Mouse (Mus musculus): Measurements from ENCODE around the gene 1700016C15Rik. TPM values are rescaled to one million over a fixed set of nuclear protein-coding genes. Genes with fewer than 3 reads are reported as not detected.

The 1700016C15Rik gene
- polyA plus RNA-seq, 1 experiment, result not detected

DNA sequence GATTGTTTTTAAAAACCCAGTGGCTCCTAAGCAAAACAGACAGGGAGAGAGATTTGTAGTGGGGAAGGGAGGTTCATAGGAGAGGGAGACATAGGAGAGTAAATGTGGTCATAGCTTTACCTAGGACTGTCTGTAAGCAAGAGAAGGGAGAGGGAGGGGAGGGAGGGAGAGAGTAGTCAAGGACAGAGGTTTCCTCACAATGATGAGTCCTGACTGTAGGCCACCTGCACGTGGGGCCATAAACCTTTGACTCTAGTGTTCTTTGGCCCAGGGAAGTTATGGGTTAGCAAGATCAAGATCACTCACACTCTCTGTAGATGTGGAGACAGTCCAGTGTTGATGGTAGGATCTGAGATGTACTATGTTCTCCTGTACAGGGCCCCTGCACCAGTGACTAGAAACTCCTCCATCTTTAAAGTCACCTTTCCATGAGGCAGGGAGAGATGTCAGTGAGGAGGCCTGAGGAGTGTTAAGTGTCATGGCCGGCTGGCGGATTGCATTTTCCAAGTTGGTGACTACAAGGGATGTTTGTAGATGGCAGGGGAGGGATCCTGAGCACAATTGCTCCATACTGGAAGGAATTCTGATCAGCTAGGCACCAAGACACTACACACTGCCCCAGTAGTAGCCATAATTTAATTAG lies 1.6 kb upstream of the 1700016C15Rik start:
- H3K27me3 ChIP-seq (ENCODE audit: control insufficient read depth, insufficient read depth, low read length), result no peaks in the 10 kb centered on the region
- H3K36me3 ChIP-seq (ENCODE audit: control insufficient read depth, insufficient read depth, low read length), result no peaks in the 10 kb centered on the region
- no peak overlapping the region for H3K27ac ChIP-seq (ENCODE audit: control insufficient read depth, insufficient read depth, low read length)
- DNase-seq, result no peak
- no peaks in the 10 kb centered on the region for H3K4me1 ChIP-seq (replicated peaks; ENCODE audit: control insufficient read depth, insufficient read depth, low read length)
- TF ChIP-seq CTCF (IDR thresholded peaks at IDR 0.05; ENCODE audit: borderline replicate concordance, control insufficient read depth, extremely low read depth, insufficient read depth, low read length, poor library complexity) (no peak), POLR2A (IDR thresholded peaks at IDR 0.05; ENCODE audit: control insufficient read depth, extremely low read depth, insufficient read depth, low read length, poor library complexity) (no peak)
- 86% methylated on average over 3 of the region's 3 CpGs for WGBS
- no peak overlapping the region for H3K4me3 ChIP-seq (ENCODE audit: control insufficient read depth, insufficient read depth, low read length)

GRCm38 (mm10) chr1:177731973-177732372 lies 2.4 kb downstream of the 1700016C15Rik start:
- 34% methylated on average over 3 of the region's 3 CpGs for WGBS
- TF ChIP-seq CTCF (IDR thresholded peaks at IDR 0.05; ENCODE audit: borderline replicate concordance, control insufficient read depth, extremely low read depth, insufficient read depth, low read length, poor library complexity) (no peak), POLR2A (IDR thresholded peaks at IDR 0.05; ENCODE audit: control insufficient read depth, extremely low read depth, insufficient read depth, low read length, poor library complexity) (no peak)
- Histone ChIP-seq H3K36me3 (ENCODE audit: control insufficient read depth, insufficient read depth, low read length) (no peaks in the 10 kb centered on the region), H3K4me3 (ENCODE audit: control insufficient read depth, insufficient read depth, low read length) (no peak overlapping the region), H3K27me3 (ENCODE audit: control insufficient read depth, insufficient read depth, low read length) (no peaks in the 10 kb centered on the region), H3K27ac (ENCODE audit: control insufficient read depth, insufficient read depth, low read length) (no peak overlapping the region), H3K4me1 (replicated peaks; ENCODE audit: control insufficient read depth, insufficient read depth, low read length) (no peaks in the 10 kb centered on the region)
- no peak for DNase-seq

DNA sequence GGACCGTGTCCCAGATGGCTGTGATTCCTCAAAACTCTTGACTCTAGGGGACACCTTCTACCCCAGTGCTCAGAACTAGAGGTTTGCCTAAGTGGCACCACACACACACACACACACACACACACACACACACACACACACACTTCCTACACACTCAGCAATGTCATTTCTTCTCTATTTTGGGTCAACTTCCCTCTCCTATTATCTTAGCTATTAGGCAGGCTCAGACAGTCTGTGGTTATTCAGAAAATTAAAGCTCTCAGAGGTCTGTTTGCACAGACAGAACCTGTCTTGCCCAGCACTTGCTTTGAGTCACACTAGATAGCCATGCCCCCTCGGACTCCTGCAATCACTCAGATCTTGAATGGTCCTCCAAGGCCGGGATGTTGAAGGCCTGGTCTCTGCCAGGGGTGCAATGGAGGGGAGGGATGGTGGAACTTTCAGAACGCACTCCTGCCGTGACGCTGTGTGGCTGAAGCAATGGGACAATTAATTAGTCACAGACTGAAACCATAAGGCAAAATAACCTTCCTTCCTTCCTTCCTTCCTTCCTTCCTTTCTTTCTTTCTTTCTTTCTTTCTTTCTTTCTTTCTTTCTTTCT lies 8.0 kb downstream of the 1700016C15Rik start:
- Histone ChIP-seq H3K27me3 (ENCODE audit: control insufficient read depth, insufficient read depth, low read length) (no peaks in the 10 kb centered on the region), H3K4me1 (replicated peaks; ENCODE audit: control insufficient read depth, insufficient read depth, low read length) (no peaks in the 10 kb centered on the region), H3K27ac (ENCODE audit: control insufficient read depth, insufficient read depth, low read length) (no peak overlapping the region), H3K36me3 (ENCODE audit: control insufficient read depth, insufficient read depth, low read length) (no peaks in the 10 kb centered on the region), H3K4me3 (ENCODE audit: control insufficient read depth, insufficient read depth, low read length) (no peak overlapping the region)
- TF ChIP-seq CTCF (IDR thresholded peaks at IDR 0.05; ENCODE audit: borderline replicate concordance, control insufficient read depth, extremely low read depth, insufficient read depth, low read length, poor library complexity) (no peak), POLR2A (IDR thresholded peaks at IDR 0.05; ENCODE audit: control insufficient read depth, extremely low read depth, insufficient read depth, low read length, poor library complexity) (no peak)
- WGBS, result 34% methylated on average over 6 of the region's 6 CpGs
- DNase-seq, result no peak

- no peak overlapping the region for H3K4me3 ChIP-seq (ENCODE audit: control insufficient read depth, insufficient read depth, low read length)
- no peaks in the 10 kb centered on the region for H3K4me1 ChIP-seq (replicated peaks; ENCODE audit: control insufficient read depth, insufficient read depth, low read length)
- no peaks in the 10 kb centered on the region for H3K36me3 ChIP-seq (ENCODE audit: control insufficient read depth, insufficient read depth, low read length)
- TF ChIP-seq CTCF (IDR thresholded peaks at IDR 0.05; ENCODE audit: borderline replicate concordance, control insufficient read depth, extremely low read depth, insufficient read depth, low read length, poor library complexity) (no peak), POLR2A (IDR thresholded peaks at IDR 0.05; ENCODE audit: control insufficient read depth, extremely low read depth, insufficient read depth, low read length, poor library complexity) (no peak)
- WGBS, result 89% methylated on average over 1 of the region's 1 CpGs
- no peak overlapping the region for H3K27ac ChIP-seq (ENCODE audit: control insufficient read depth, insufficient read depth, low read length)
- no peaks in the 10 kb centered on the region for H3K27me3 ChIP-seq (ENCODE audit: control insufficient read depth, insufficient read depth, low read length)
- DNase-seq, result no peak
Observed at GRCm38 (mm10) chr1:177740707-177741106, 11.1 kb downstream of the 1700016C15Rik start.

GRCm38 (mm10) chr1:177742119-177742518 lies 12.5 kb downstream of the 1700016C15Rik start:
- no peak overlapping the region for H3K27ac ChIP-seq (ENCODE audit: control insufficient read depth, insufficient read depth, low read length)

GRCm38 (mm10) chr1:177744521-177745325 lies 15.1 kb downstream of the 1700016C15Rik start:
- Histone ChIP-seq H3K27ac (ENCODE audit: control insufficient read depth, insufficient read depth, low read length) (no peak overlapping the region), H3K4me1 (replicated peaks; ENCODE audit: control insufficient read depth, insufficient read depth, low read length) (no peaks in the 10 kb centered on the region), H3K27me3 (ENCODE audit: control insufficient read depth, insufficient read depth, low read length) (no peaks in the 10 kb centered on the region), H3K4me3 (ENCODE audit: control insufficient read depth, insufficient read depth, low read length) (no peak overlapping the region), H3K36me3 (ENCODE audit: control insufficient read depth, insufficient read depth, low read length) (no peaks in the 10 kb centered on the region)
- DNase-seq, result no peak
- 91% methylated on average over 7 of the region's 7 CpGs for WGBS
- TF ChIP-seq POLR2A (IDR thresholded peaks at IDR 0.05; ENCODE audit: control insufficient read depth, extremely low read depth, insufficient read depth, low read length, poor library complexity) (no peak), CTCF (IDR thresholded peaks at IDR 0.05; ENCODE audit: borderline replicate concordance, control insufficient read depth, extremely low read depth, insufficient read depth, low read length, poor library complexity) (no peak)

More at GRCm38 (mm10) chr1:177742119-177742518, 12.5 kb downstream of the 1700016C15Rik start:
- Histone ChIP-seq H3K4me3 (ENCODE audit: control insufficient read depth, insufficient read depth, low read length) (no peak overlapping the region), H3K36me3 (ENCODE audit: control insufficient read depth, insufficient read depth, low read length) (no peaks in the 10 kb centered on the region), H3K4me1 (replicated peaks; ENCODE audit: control insufficient read depth, insufficient read depth, low read length) (no peaks in the 10 kb centered on the region), H3K27me3 (ENCODE audit: control insufficient read depth, insufficient read depth, low read length) (no peaks in the 10 kb centered on the region)
- TF ChIP-seq CTCF (IDR thresholded peaks at IDR 0.05; ENCODE audit: borderline replicate concordance, control insufficient read depth, extremely low read depth, insufficient read depth, low read length, poor library complexity) (no peak), POLR2A (IDR thresholded peaks at IDR 0.05; ENCODE audit: control insufficient read depth, extremely low read depth, insufficient read depth, low read length, poor library complexity) (no peak)
- WGBS, result 90% methylated on average over 1 of the region's 1 CpGs
- DNase-seq, result no peak
